Mouse (Mus musculus): ENCODE measurements around the gene Olfr1234. TPM values are rescaled to one million over a fixed set of nuclear protein-coding genes. Genes with fewer than 3 reads are reported as not detected.

The Olfr1234 gene
- total RNA-seq (2021) (not detected), polyA plus RNA-seq (2012; rRNA removed) (not detected in 2 replicates)
- long read RNA-seq = 0 reads

- Histone ChIP-seq H3K9ac (ENCODE audit: low read depth, low read length) (no peak within 1 kb of the TSS), H3K27me3 (ENCODE audit: control insufficient read depth, insufficient read depth, low read length) (no peaks in the 10 kb centered on the region), H3K36me3 (ENCODE audit: control insufficient read depth, insufficient read depth, low read length) (no peaks in the 10 kb centered on the region), H3K79me2 (replicated peaks; ENCODE audit: control insufficient read depth, insufficient read depth, low read length) (no peaks in the 10 kb centered on the region), H3K27ac (no peak within 1 kb of the TSS), H3K4me1 (ENCODE audit: control insufficient read depth, insufficient read depth, low read length) (no peaks in the 10 kb centered on the region), H3K4me3 (no peak within 1 kb of the TSS)
- TF ChIP-seq POLR2A (IDR thresholded peaks at IDR 0.05; ENCODE audit: insufficient read depth, low read depth, low read length) (no peak), CTCF (IDR thresholded peaks at IDR 0.05) (no peak), EP300 (IDR thresholded peaks at IDR 0.05; ENCODE audit: insufficient read depth, low read depth, low read length) (no peak)
- DNase-seq = no peak
- intact Hi-C loops (cut with DNase I) = no loop called here
- WGBS = 73% methylated on average over 4 of the region's 4 CpGs
Observed at GRCm38 (mm10) chr2:89364765-89365164, at the start of gene Olfr1234. TSS of gene Olfr1234 (minus strand) at chr2:89364865.

GRCm38 (mm10) chr2:89409576-89409975 is 44.9 kb upstream of the Olfr1234 start, which contains the start of gene Olfr1238:
TSS of gene Olfr1238 (minus strand) at chr2:89409676.
- intact Hi-C loops (cut with DNase I) = no loop called here
- Histone ChIP-seq H3K4me3 (no peak within 1 kb of the TSS), H3K27ac (no peak within 1 kb of the TSS), H3K9ac (ENCODE audit: low read depth, low read length) (no peak within 1 kb of the TSS), H3K4me1 (ENCODE audit: control insufficient read depth, insufficient read depth, low read length) (no peaks in the 10 kb centered on the region), H3K36me3 (ENCODE audit: control insufficient read depth, insufficient read depth, low read length) (no peaks in the 10 kb centered on the region), H3K27me3 (ENCODE audit: control insufficient read depth, insufficient read depth, low read length) (no peaks in the 10 kb centered on the region), H3K79me2 (replicated peaks; ENCODE audit: control insufficient read depth, insufficient read depth, low read length) (no peaks in the 10 kb centered on the region)
- DNase-seq = no peak
- no peak for TF ChIP-seq EP300 (IDR thresholded peaks at IDR 0.05; ENCODE audit: insufficient read depth, low read depth, low read length)
- TF ChIP-seq CTCF (IDR thresholded peaks at IDR 0.05) = no peak
- TF ChIP-seq POLR2A (IDR thresholded peaks at IDR 0.05; ENCODE audit: insufficient read depth, low read depth, low read length) = no peak
- 85% methylated on average over 2 of the region's 2 CpGs for WGBS

GRCm38 (mm10) chr2:89400882-89401281 is 36.2 kb upstream of the Olfr1234 start:
- no peak for TF ChIP-seq CTCF (IDR thresholded peaks at IDR 0.05)
- no peak for TF ChIP-seq EP300 (IDR thresholded peaks at IDR 0.05; ENCODE audit: insufficient read depth, low read depth, low read length)
- TF ChIP-seq POLR2A (IDR thresholded peaks at IDR 0.05; ENCODE audit: insufficient read depth, low read depth, low read length) = no peak
- Histone ChIP-seq H3K79me2 (replicated peaks; ENCODE audit: control insufficient read depth, insufficient read depth, low read length) (no peaks in the 10 kb centered on the region), H3K9ac (ENCODE audit: low read depth, low read length) (no peak overlapping the region), H3K4me3 (no peak overlapping the region), H3K27me3 (ENCODE audit: control insufficient read depth, insufficient read depth, low read length) (no peaks in the 10 kb centered on the region), H3K27ac (no peak overlapping the region), H3K36me3 (ENCODE audit: control insufficient read depth, insufficient read depth, low read length) (no peaks in the 10 kb centered on the region), H3K4me1 (ENCODE audit: control insufficient read depth, insufficient read depth, low read length) (no peaks in the 10 kb centered on the region)
- intact Hi-C loops (cut with DNase I) = no loop called here
- 67% methylated on average over 1 of the region's 1 CpGs for WGBS
- DNase-seq = no peak

GRCm38 (mm10) chr2:89342298-89342697 is 22.4 kb downstream of the Olfr1234 start, which contains the start of gene Olfr1233:
TSS of gene Olfr1233 (minus strand) at chr2:89342398.
- TF ChIP-seq EP300 (IDR thresholded peaks at IDR 0.05; ENCODE audit: insufficient read depth, low read depth, low read length) (no peak), CTCF (IDR thresholded peaks at IDR 0.05) (no peak), POLR2A (IDR thresholded peaks at IDR 0.05; ENCODE audit: insufficient read depth, low read depth, low read length) (no peak)
- no peak within 1 kb of the TSS for H3K9ac ChIP-seq (ENCODE audit: low read depth, low read length)
- no peak within 1 kb of the TSS for H3K27ac ChIP-seq
- no peak for DNase-seq
- H3K36me3 ChIP-seq (ENCODE audit: control insufficient read depth, insufficient read depth, low read length) = no peaks in the 10 kb centered on the region
- no peaks in the 10 kb centered on the region for H3K4me1 ChIP-seq (ENCODE audit: control insufficient read depth, insufficient read depth, low read length)
- intact Hi-C loops (cut with DNase I) = no loop called here
- H3K4me3 ChIP-seq = no peak within 1 kb of the TSS
- no peaks in the 10 kb centered on the region for H3K79me2 ChIP-seq (replicated peaks; ENCODE audit: control insufficient read depth, insufficient read depth, low read length)
- H3K27me3 ChIP-seq (ENCODE audit: control insufficient read depth, insufficient read depth, low read length) = no peaks in the 10 kb centered on the region

- H3K4me1 ChIP-seq (ENCODE audit: control insufficient read depth, insufficient read depth, low read length) = no peaks in the 10 kb centered on the region
- no peak within 1 kb of the TSS for H3K9ac ChIP-seq (ENCODE audit: low read depth, low read length)
- DNase-seq = no peak
- TF ChIP-seq POLR2A (IDR thresholded peaks at IDR 0.05; ENCODE audit: insufficient read depth, low read depth, low read length) (no peak), CTCF (IDR thresholded peaks at IDR 0.05) (no peak), EP300 (IDR thresholded peaks at IDR 0.05; ENCODE audit: insufficient read depth, low read depth, low read length) (no peak)
- intact Hi-C loops (cut with DNase I) = no loop called here
- no peaks in the 10 kb centered on the region for H3K36me3 ChIP-seq (ENCODE audit: control insufficient read depth, insufficient read depth, low read length)
- no peaks in the 10 kb centered on the region for H3K79me2 ChIP-seq (replicated peaks; ENCODE audit: control insufficient read depth, insufficient read depth, low read length)
- no peaks in the 10 kb centered on the region for H3K27me3 ChIP-seq (ENCODE audit: control insufficient read depth, insufficient read depth, low read length)
- no peak within 1 kb of the TSS for H3K27ac ChIP-seq
- no peak within 1 kb of the TSS for H3K4me3 ChIP-seq
Observed at GRCm38 (mm10) chr2:89329575-89329974, 35.1 kb downstream of the Olfr1234 start, which contains the start of gene Olfr1232. TSS of gene Olfr1232 (minus strand) at chr2:89329675.

Other genes with a start within 250 kb of the Olfr1234 start
- not detected for gene Olfr1221, start 247.6 kb downstream of the Olfr1234 start, total RNA-seq (2021)
- gene Olfr1221, start 247.6 kb downstream of the Olfr1234 start, polyA plus RNA-seq (2012; rRNA removed) = not detected in 2 replicates
- gene Olfr1222, start 231.8 kb downstream of the Olfr1234 start, total RNA-seq (2021) = not detected
- gene Olfr1222, start 231.8 kb downstream of the Olfr1234 start, polyA plus RNA-seq (2012; rRNA removed) = not detected in 2 replicates
- not detected for gene Olfr1223, start 213.3 kb downstream of the Olfr1234 start, total RNA-seq (2021)
- gene Olfr1223, start 213.3 kb downstream of the Olfr1234 start, polyA plus RNA-seq (2012; rRNA removed) = not detected in 2 replicates
- not detected for gene Olfr1224-ps1, start 200.8 kb downstream of the Olfr1234 start, total RNA-seq (2021)
- not detected in 2 replicates for gene Olfr1224-ps1, start 200.8 kb downstream of the Olfr1234 start, polyA plus RNA-seq (2012; rRNA removed)
- not detected for gene Olfr1225, start 190.2 kb downstream of the Olfr1234 start, total RNA-seq (2021)
- gene Olfr1225, start 190.2 kb downstream of the Olfr1234 start, polyA plus RNA-seq (2012; rRNA removed) = not detected in 2 replicates
- gene Olfr1226, start 164.8 kb downstream of the Olfr1234 start, total RNA-seq (2021) = not detected
- not detected in 2 replicates for gene Olfr1226, start 164.8 kb downstream of the Olfr1234 start, polyA plus RNA-seq (2012; rRNA removed)
- gene Olfr1228, start 110.8 kb downstream of the Olfr1234 start, total RNA-seq (2021) = not detected
- not detected in 2 replicates for gene Olfr1228, start 110.8 kb downstream of the Olfr1234 start, polyA plus RNA-seq (2012; rRNA removed)
- gene Olfr1229, start 76.9 kb downstream of the Olfr1234 start, total RNA-seq (2021) = not detected
- gene Olfr1229, start 76.9 kb downstream of the Olfr1234 start, polyA plus RNA-seq (2012; rRNA removed) = not detected in 2 replicates
- gene Olfr1230, start 67.6 kb downstream of the Olfr1234 start, total RNA-seq (2021) = not detected
- gene Olfr1230, start 67.6 kb downstream of the Olfr1234 start, polyA plus RNA-seq (2012; rRNA removed) = not detected in 2 replicates
- not detected for gene Olfr1231, start 57.8 kb downstream of the Olfr1234 start, total RNA-seq (2021)
- not detected in 2 replicates for gene Olfr1231, start 57.8 kb downstream of the Olfr1234 start, polyA plus RNA-seq (2012; rRNA removed)
- not detected for gene Olfr1232, start 35.2 kb downstream of the Olfr1234 start, total RNA-seq (2021)
- gene Olfr1232, start 35.2 kb downstream of the Olfr1234 start, polyA plus RNA-seq (2012; rRNA removed) = not detected in 2 replicates
- not detected for gene Olfr1233, start 22.5 kb downstream of the Olfr1234 start, total RNA-seq (2021)
- gene Olfr1233, start 22.5 kb downstream of the Olfr1234 start, polyA plus RNA-seq (2012; rRNA removed) = not detected in 2 replicates
- gene Olfr1238, start 44.8 kb upstream of the Olfr1234 start, total RNA-seq (2021) = not detected
- gene Olfr1238, start 44.8 kb upstream of the Olfr1234 start, polyA plus RNA-seq (2012; rRNA removed) = not detected in 2 replicates
- not detected for gene Olfr1239, start 55.5 kb upstream of the Olfr1234 start, total RNA-seq (2021)
- not detected in 2 replicates for gene Olfr1239, start 55.5 kb upstream of the Olfr1234 start, polyA plus RNA-seq (2012; rRNA removed)
- not detected for gene Olfr1240, start 78.1 kb upstream of the Olfr1234 start, total RNA-seq (2021)
- gene Olfr1240, start 78.1 kb upstream of the Olfr1234 start, polyA plus RNA-seq (2012; rRNA removed) = not detected in 2 replicates
- not detected for gene Olfr1241, start 122.3 kb upstream of the Olfr1234 start, total RNA-seq (2021)
- gene Olfr1241, start 122.3 kb upstream of the Olfr1234 start, polyA plus RNA-seq (2012; rRNA removed) = not detected in 2 replicates
- gene Olfr1242, start 133.5 kb upstream of the Olfr1234 start, total RNA-seq (2021) = not detected
- not detected in 2 replicates for gene Olfr1242, start 133.5 kb upstream of the Olfr1234 start, polyA plus RNA-seq (2012; rRNA removed)
- gene Olfr1243, start 166.6 kb upstream of the Olfr1234 start, total RNA-seq (2021) = not detected
- not detected in 2 replicates for gene Olfr1243, start 166.6 kb upstream of the Olfr1234 start, polyA plus RNA-seq (2012; rRNA removed)
- not detected for gene Olfr1245, start 213.6 kb upstream of the Olfr1234 start, total RNA-seq (2021)
- gene Olfr1245, start 213.6 kb upstream of the Olfr1234 start, polyA plus RNA-seq (2012; rRNA removed) = not detected in 2 replicates
- gene Olfr1246, start 228.3 kb upstream of the Olfr1234 start, total RNA-seq (2021) = not detected
- not detected in 2 replicates for gene Olfr1246, start 228.3 kb upstream of the Olfr1234 start, polyA plus RNA-seq (2012; rRNA removed)
- gene Olfr1247, start 249.3 kb upstream of the Olfr1234 start, total RNA-seq (2021) = not detected
- not detected in 2 replicates for gene Olfr1247, start 249.3 kb upstream of the Olfr1234 start, polyA plus RNA-seq (2012; rRNA removed)

Data from heart, adult 2 months (tissue).